Mouse (Mus musculus): ENCODE data around the gene Galnt4. TPM values are rescaled to one million over a fixed set of nuclear protein-coding genes. Genes with fewer than 3 reads are reported as not detected.

Galnt4 gene
- 2.7 and 4.2 TPM in 2 replicates for polyA plus RNA-seq (2015; fragmentation: Nextera tagmentation; extraction: Ambion mirVana)

- Histone ChIP-seq H3K9ac (replicated peaks) (peak within 1 kb of the TSS; percentile 89), H3K36me3 (peaks cover 10% of the 10 kb centered on the region), H3K27me3 (replicated peaks) (no peaks in the 10 kb centered on the region), H3K9me3 (replicated peaks) (no peaks in the 10 kb centered on the region), H3K4me3 (replicated peaks) (peak within 1 kb of the TSS; percentile 85), H3K27ac (replicated peaks) (peak within 1 kb of the TSS; percentile 92), H3K4me2 (peak within 1 kb of the TSS; percentile 90), H3K4me1 (peaks cover 38% of the 10 kb centered on the region)
- peak; percentile 79 for ATAC-seq (ENCODE audit: low FRiP score)
- WGBS: under 1% methylated on average over 22 of the region's 22 CpGs
Observed at GRCm38 (mm10) chr10:99107964-99108363, at the start of gene Galnt4. Gene Galnt4 (plus strand): TSS chr10:99108159.

GRCm38 (mm10) chr10:99060588-99060987, 47.4 kb upstream of the Galnt4 start:
- Histone ChIP-seq H3K4me3 (replicated peaks) (no peak overlapping the region), H3K27me3 (replicated peaks) (no peaks in the 10 kb centered on the region), H3K36me3 (no peaks in the 10 kb centered on the region), H3K9ac (replicated peaks) (no peak overlapping the region), H3K27ac (replicated peaks) (no peak overlapping the region), H3K4me1 (no peaks in the 10 kb centered on the region), H3K9me3 (replicated peaks) (no peaks in the 10 kb centered on the region), H3K4me2 (no peak overlapping the region)
- WGBS: 91% methylated on average over 7 of the region's 7 CpGs
- ATAC-seq (ENCODE audit: low FRiP score): no peak

- H3K9ac ChIP-seq (replicated peaks): no peak overlapping the region
- no peak overlapping the region for H3K4me3 ChIP-seq (replicated peaks)
- ATAC-seq (ENCODE audit: low FRiP score): no peak
- 93% methylated on average over 10 of the region's 10 CpGs for WGBS
- H3K4me2 ChIP-seq: no peak overlapping the region
- no peaks in the 10 kb centered on the region for H3K27me3 ChIP-seq (replicated peaks)
- H3K36me3 ChIP-seq: no peaks in the 10 kb centered on the region
- no peaks in the 10 kb centered on the region for H3K9me3 ChIP-seq (replicated peaks)
- no peaks in the 10 kb centered on the region for H3K4me1 ChIP-seq
- H3K27ac ChIP-seq (replicated peaks): no peak overlapping the region
Observed at GRCm38 (mm10) chr10:99061418-99061817, 46.5 kb upstream of the Galnt4 start.

- Histone ChIP-seq H3K4me3 (replicated peaks) (no peak overlapping the region), H3K4me2 (no peak overlapping the region), H3K36me3 (no peaks in the 10 kb centered on the region), H3K9ac (replicated peaks) (no peak overlapping the region), H3K27ac (replicated peaks) (no peak overlapping the region), H3K9me3 (replicated peaks) (no peaks in the 10 kb centered on the region), H3K4me1 (no peaks in the 10 kb centered on the region), H3K27me3 (replicated peaks) (no peaks in the 10 kb centered on the region)
- no peak for ATAC-seq (ENCODE audit: low FRiP score)
- WGBS: 85% methylated on average over 5 of the region's 5 CpGs
Observed at GRCm38 (mm10) chr10:99062546-99062945, 45.4 kb upstream of the Galnt4 start.

GRCm38 (mm10) chr10:99076113-99076895, 31.7 kb upstream of the Galnt4 start:
- WGBS: 85% methylated on average over 18 of the region's 18 CpGs
- Histone ChIP-seq H3K4me1 (no peaks in the 10 kb centered on the region), H3K9me3 (replicated peaks) (no peaks in the 10 kb centered on the region), H3K4me2 (no peak overlapping the region), H3K27me3 (replicated peaks) (no peaks in the 10 kb centered on the region), H3K27ac (replicated peaks) (no peak overlapping the region), H3K9ac (replicated peaks) (no peak overlapping the region), H3K36me3 (no peaks in the 10 kb centered on the region), H3K4me3 (replicated peaks) (no peak overlapping the region)
- ATAC-seq (ENCODE audit: low FRiP score): no peak

GRCm38 (mm10) chr10:99078621-99079020, 29.3 kb upstream of the Galnt4 start:
- Histone ChIP-seq H3K4me2 (no peak overlapping the region), H3K9ac (replicated peaks) (no peak overlapping the region), H3K4me3 (replicated peaks) (no peak overlapping the region), H3K9me3 (replicated peaks) (no peaks in the 10 kb centered on the region), H3K27me3 (replicated peaks) (no peaks in the 10 kb centered on the region), H3K4me1 (no peaks in the 10 kb centered on the region), H3K36me3 (no peaks in the 10 kb centered on the region), H3K27ac (replicated peaks) (no peak overlapping the region)
- WGBS: 87% methylated on average over 2 of the region's 2 CpGs
- ATAC-seq (ENCODE audit: low FRiP score): no peak

- Histone ChIP-seq H3K9ac (replicated peaks) (no peak overlapping the region), H3K4me1 (0 out of 2 replicates have a peak, but pooled peaks cover 5% of the 10 kb centered on the region), H3K4me3 (replicated peaks) (no peak overlapping the region), H3K4me2 (no peak overlapping the region), H3K9me3 (replicated peaks) (no peaks in the 10 kb centered on the region), H3K36me3 (no peaks in the 10 kb centered on the region), H3K27me3 (replicated peaks) (no peaks in the 10 kb centered on the region), H3K27ac (replicated peaks) (no peak overlapping the region)
- WGBS: 90% methylated on average over 10 of the region's 10 CpGs
- ATAC-seq (ENCODE audit: low FRiP score): no peak
Observed at GRCm38 (mm10) chr10:99081569-99081990, 26.4 kb upstream of the Galnt4 start.

GRCm38 (mm10) chr10:99083431-99084003, 24.4 kb upstream of the Galnt4 start:
- Histone ChIP-seq H3K36me3 (no peaks in the 10 kb centered on the region), H3K4me3 (replicated peaks) (no peak overlapping the region), H3K4me2 (no peak overlapping the region), H3K9ac (replicated peaks) (no peak overlapping the region), H3K27me3 (replicated peaks) (no peaks in the 10 kb centered on the region), H3K4me1 (0 out of 2 replicates have a peak, but pooled peaks cover 5% of the 10 kb centered on the region), H3K27ac (replicated peaks) (no peak overlapping the region), H3K9me3 (replicated peaks) (no peaks in the 10 kb centered on the region)
- ATAC-seq (ENCODE audit: low FRiP score): no peak
- WGBS: 85% methylated on average over 14 of the region's 14 CpGs

- no peak overlapping the region for H3K4me3 ChIP-seq (replicated peaks)
- 0 out of 2 replicates have a peak, but pooled peaks cover 5% of the 10 kb centered on the region for H3K4me1 ChIP-seq
- H3K36me3 ChIP-seq: no peaks in the 10 kb centered on the region
- H3K27ac ChIP-seq (replicated peaks): no peak overlapping the region
- H3K9ac ChIP-seq (replicated peaks): no peak overlapping the region
- 46% methylated on average over 23 of the region's 23 CpGs for WGBS
- no peaks in the 10 kb centered on the region for H3K27me3 ChIP-seq (replicated peaks)
- ATAC-seq (ENCODE audit: low FRiP score): peak; percentile 87
- no peak overlapping the region for H3K4me2 ChIP-seq
- H3K9me3 ChIP-seq (replicated peaks): no peaks in the 10 kb centered on the region
Observed at GRCm38 (mm10) chr10:99084397-99085239, 23.3 kb upstream of the Galnt4 start.

- H3K36me3 ChIP-seq: no peaks in the 10 kb centered on the region
- no peaks in the 10 kb centered on the region for H3K9me3 ChIP-seq (replicated peaks)
- no peak; the same call in 1 of the 2 replicates for ATAC-seq (ENCODE audit: low FRiP score)
- H3K27ac ChIP-seq (replicated peaks): no peak overlapping the region
- H3K4me1 ChIP-seq: 0 out of 2 replicates have a peak, but pooled peaks cover 5% of the 10 kb centered on the region
- H3K4me2 ChIP-seq: no peak overlapping the region
- no peak overlapping the region for H3K9ac ChIP-seq (replicated peaks)
- 66% methylated on average over 6 of the region's 6 CpGs for WGBS
- H3K27me3 ChIP-seq (replicated peaks): no peaks in the 10 kb centered on the region
- H3K4me3 ChIP-seq (replicated peaks): no peak overlapping the region
Observed at GRCm38 (mm10) chr10:99085240-99085587, 22.7 kb upstream of the Galnt4 start.

- no peak overlapping the region for H3K27ac ChIP-seq (replicated peaks)
- no peak overlapping the region for H3K4me2 ChIP-seq
- H3K9me3 ChIP-seq (replicated peaks): no peaks in the 10 kb centered on the region
- no peaks in the 10 kb centered on the region for H3K27me3 ChIP-seq (replicated peaks)
- no peak for ATAC-seq (ENCODE audit: low FRiP score)
- 0 out of 2 replicates have a peak, but pooled peaks cover 5% of the 10 kb centered on the region for H3K4me1 ChIP-seq
- no peak overlapping the region for H3K9ac ChIP-seq (replicated peaks)
- no peaks in the 10 kb centered on the region for H3K36me3 ChIP-seq
- H3K4me3 ChIP-seq (replicated peaks): no peak overlapping the region
- 77% methylated on average over 6 of the region's 6 CpGs for WGBS
Observed at GRCm38 (mm10) chr10:99086029-99086428, 21.9 kb upstream of the Galnt4 start.
